Mouse (Mus musculus) CH12.LX (cell line): Measurements from ENCODE around the gene Lime1. TPM values are rescaled to one million over a fixed set of nuclear protein-coding genes. Genes with fewer than 3 reads are reported as not detected.
A peak's percentile ranks its signal among the peaks of the same experiment; 100 is the strongest.

ENCODE experiments used
- DNase-seq: peaks from one replicate; pipeline ENCODE4 v3.0.0-alpha.2; 2013; ENCODE audit errors: extremely low read depth
- H3K27ac ChIP-seq: 2 replicates; pipeline ENCODE4 v1.5.1; 2012; ENCODE audit warnings: low read depth, mild to moderate bottlenecking, control low read depth, moderate library complexity; ENCODE audit not compliant: insufficient read depth
- H3K27me3 ChIP-seq: replicated peaks from 2 replicates; pipeline ENCODE3; 2012; ENCODE audit warnings: inconsistent platforms
- H3K36me3 ChIP-seq, 2 experiments: replicated peaks in 1 of 2; 2 replicates each; pipeline versions ENCODE3 to v1.6.1; 2012; ENCODE audit warnings: inconsistent platforms in 1 of 2, low read length in 1 of 2, mild to moderate bottlenecking in 1 of 2, mixed read lengths in 1 of 2, moderate library complexity in 1 of 2; ENCODE audit not compliant: control insufficient read depth in 1 of 2, insufficient read depth in 1 of 2
- H3K4me1 ChIP-seq, 2 experiments: 2 replicates each; pipeline ENCODE4 v1.6.1; 2012; ENCODE audit warnings: inconsistent platforms in 1 of 2, moderate library complexity in 1 of 2; ENCODE audit not compliant: insufficient read depth in 2 of 2, control insufficient read depth in 1 of 2
- H3K4me2 ChIP-seq: 2 replicates; pipeline ENCODE4 v1.6.1; 2012; ENCODE audit warnings: low read depth, mild to moderate bottlenecking, control low read depth; ENCODE audit not compliant: poor library complexity, insufficient read depth, severe bottlenecking
- H3K4me3 ChIP-seq, 3 experiments: fragments of 150-350 bp in 1 of 3; sonication (generic) in 1 of 3; replicated peaks in 1 of 3; 2 replicates each; pipeline versions ENCODE3 to v1.5.1; 2011 to 2012; ENCODE audit warnings: low read depth in 2 of 3, low read length in 2 of 3, mild to moderate bottlenecking in 2 of 3, moderate library complexity in 2 of 3, control low read depth in 1 of 3, improper control_type of control experiment in 1 of 3, inconsistent platforms in 1 of 3, mixed read lengths in 1 of 3; ENCODE audit not compliant: poor library complexity in 1 of 3
- H3K79me2 ChIP-seq: replicated peaks from 2 replicates; pipeline ENCODE4 v1.6.1; 2012; ENCODE audit warnings: mild to moderate bottlenecking, moderate library complexity; ENCODE audit not compliant: control insufficient read depth, poor library complexity, insufficient read depth, severe bottlenecking; ENCODE audit errors: extremely low read depth
- H3K9ac ChIP-seq: 2 replicates; pipeline ENCODE4 v1.6.1; 2012; ENCODE audit warnings: low read depth, mild to moderate bottlenecking, control low read depth, moderate library complexity; ENCODE audit not compliant: insufficient read depth
- H3K9me3 ChIP-seq: replicated peaks from 2 replicates; pipeline ENCODE3; 2012; ENCODE audit warnings: low read length, inconsistent platforms, mixed read lengths
- BHLHE40 ChIP-seq: IDR thresholded peaks from 2 replicates; pipeline ENCODE4 v1.6.1; 2011; ENCODE audit warnings: mild to moderate bottlenecking, low read depth, low read length, improper control_type of control experiment
- CHD1 ChIP-seq: IDR thresholded peaks from 2 replicates; pipeline ENCODE4 v1.6.1; 2012; ENCODE audit warnings: low read depth, low read length, improper control_type of control experiment, inconsistent platforms
- ELF1 ChIP-seq: IDR thresholded peaks from 2 replicates; pipeline ENCODE4 v1.6.1; 2014; ENCODE audit warnings: low read depth, mild to moderate bottlenecking, inconsistent platforms, low read length, improper control_type of control experiment
- ETS1 ChIP-seq: conservative IDR thresholded peaks from 2 replicates; pipeline ENCODE4 v1.6.1; 2012; ENCODE audit warnings: low read depth, mild to moderate bottlenecking, inconsistent platforms, low read length, improper control_type of control experiment, moderate library complexity
- HCFC1 ChIP-seq: IDR thresholded peaks from 2 replicates; pipeline ENCODE4 v1.6.1; 2012; ENCODE audit warnings: low read depth, mild to moderate bottlenecking, inconsistent platforms, low read length, improper control_type of control experiment
- IRF4 ChIP-seq: IDR thresholded peaks from 2 replicates; pipeline ENCODE4 v1.6.1; 2014; ENCODE audit warnings: low read depth, mild to moderate bottlenecking, inconsistent platforms, low read length, improper control_type of control experiment
- JUN ChIP-seq: IDR thresholded peaks from 2 replicates; pipeline ENCODE4 v1.6.1; 2011; ENCODE audit warnings: low read depth, mild to moderate bottlenecking, low read length, improper control_type of control experiment, moderate library complexity; ENCODE audit not compliant: insufficient read depth
- KAT2A ChIP-seq: IDR thresholded peaks from 2 replicates; pipeline ENCODE4 v1.6.1; 2012; ENCODE audit warnings: low read length, improper control_type of control experiment, inconsistent platforms; ENCODE audit not compliant: insufficient replicate concordance
- MAFK ChIP-seq: IDR thresholded peaks from 2 replicates; pipeline ENCODE4 v1.6.1; 2011; ENCODE audit warnings: low read length, improper control_type of control experiment; ENCODE audit not compliant: insufficient replicate concordance
- MAX ChIP-seq: IDR thresholded peaks from 2 replicates; pipeline ENCODE4 v1.6.1; 2011; ENCODE audit warnings: low read length, improper control_type of control experiment
- MEF2A ChIP-seq: IDR thresholded peaks from 2 replicates; pipeline ENCODE4 v1.6.1; 2014; ENCODE audit warnings: low read depth, mild to moderate bottlenecking, inconsistent platforms, low read length, improper control_type of control experiment, borderline replicate concordance
- MXI1 ChIP-seq: IDR thresholded peaks from 2 replicates; pipeline ENCODE4 v1.6.1; 2011; ENCODE audit warnings: mild to moderate bottlenecking, low read depth, low read length, improper control_type of control experiment
- MYC ChIP-seq: IDR thresholded peaks from 2 replicates; pipeline ENCODE4 v1.6.1; 2011; ENCODE audit warnings: low read depth, mild to moderate bottlenecking, improper control_type of control experiment, low read length
- NELFE ChIP-seq: IDR thresholded peaks from 2 replicates; pipeline ENCODE4 v1.6.1; 2011; ENCODE audit warnings: low read depth, low read length, improper control_type of control experiment
- NRF1 ChIP-seq: IDR thresholded peaks from 2 replicates; pipeline ENCODE4 v1.6.1; 2014; ENCODE audit warnings: low read depth, mild to moderate bottlenecking, inconsistent platforms, low read length, improper control_type of control experiment, moderate library complexity
- POLR2A ChIP-seq: IDR thresholded peaks from 2 replicates; pipeline ENCODE4 v1.6.1; 2011; ENCODE audit warnings: low read depth, mild to moderate bottlenecking, improper control_type of control experiment, low read length
- RAD21 ChIP-seq: IDR thresholded peaks from 2 replicates; pipeline ENCODE4 v1.6.1; 2011; ENCODE audit warnings: low read depth, mild to moderate bottlenecking, low read length, improper control_type of control experiment, moderate library complexity
- RCOR1 ChIP-seq: conservative IDR thresholded peaks from 2 replicates; pipeline ENCODE4 v1.6.1; 2012; ENCODE audit warnings: low read depth, mild to moderate bottlenecking, inconsistent platforms, low read length, improper control_type of control experiment
- SIN3A ChIP-seq: IDR thresholded peaks from 2 replicates; pipeline ENCODE4 v1.6.1; 2012; ENCODE audit warnings: low read length, improper control_type of control experiment, inconsistent platforms
- SMC3 ChIP-seq: IDR thresholded peaks from 2 replicates; pipeline ENCODE4 v1.6.1; 2011; ENCODE audit warnings: low read depth, low read length, improper control_type of control experiment
- TBP ChIP-seq: conservative IDR thresholded peaks from 2 replicates; pipeline ENCODE4 v1.6.1; 2011; ENCODE audit warnings: low read depth, low read length, improper control_type of control experiment
- TCF12 ChIP-seq: IDR thresholded peaks from 2 replicates; pipeline ENCODE4 v1.6.1; 2014; ENCODE audit warnings: low read depth, mild to moderate bottlenecking, inconsistent platforms, low read length, improper control_type of control experiment
- UBTF ChIP-seq: IDR thresholded peaks from 2 replicates; pipeline ENCODE4 v1.6.1; 2012; ENCODE audit warnings: low read depth, mild to moderate bottlenecking, inconsistent platforms, low read length, improper control_type of control experiment, moderate library complexity
- USF1 ChIP-seq: IDR thresholded peaks from 2 replicates; pipeline ENCODE4 v1.6.1; 2014; ENCODE audit warnings: low read depth, mild to moderate bottlenecking, inconsistent platforms, low read length, improper control_type of control experiment
- ZMIZ1 ChIP-seq: IDR thresholded peaks from 2 replicates; pipeline ENCODE4 v1.6.1; 2012; ENCODE audit warnings: low read depth, mild to moderate bottlenecking, inconsistent platforms, low read length, improper control_type of control experiment
- dilution Hi-C: fragments of 300-500 bp; cut with MboI; formaldehyde crosslinking; loops from 2 replicates; pipeline ENCODE4 v1.14.3; 2020; ENCODE audit warnings: low sequenced_read_pairs; ENCODE audit not compliant: extremely low pct_unique_long_range_greater_than_20kb, extremely low pct_ligation_motif_present
- in situ Hi-C: fragments of 300-500 bp; cut with MboI; formaldehyde crosslinking; loops from 3 replicates; pipeline ENCODE4 v1.14.3; 2019; ENCODE audit warnings: low sequenced_read_pairs, low pct_ligation_motif_present, low pct_unique_long_range_greater_than_20kb, mixed read lengths
- polyA plus RNA-seq: library from polyadenylated mRNA; unstranded; fragments of >175 nt; gene quantifications from 2 replicates; pipeline ENCODE4 v1.2.1, GENCODE M21; 2012; ENCODE audit warnings: low read depth; ENCODE audit not compliant: insufficient read length
- total RNA-seq, 2 experiments: library from RNA; depleted of rRNA; stranded (reverse); fragments of 300-350 nt in 1 of 2; fragments of >200 nt in 1 of 2; gene quantifications; 2 replicates each; pipeline ENCODE4 v1.2.3; 2012 to 2014

The Lime1 gene
- total and polyA plus RNA-seq, 3 experiments: 59.7 to 70.7 (median 61.5) TPM

DNA sequence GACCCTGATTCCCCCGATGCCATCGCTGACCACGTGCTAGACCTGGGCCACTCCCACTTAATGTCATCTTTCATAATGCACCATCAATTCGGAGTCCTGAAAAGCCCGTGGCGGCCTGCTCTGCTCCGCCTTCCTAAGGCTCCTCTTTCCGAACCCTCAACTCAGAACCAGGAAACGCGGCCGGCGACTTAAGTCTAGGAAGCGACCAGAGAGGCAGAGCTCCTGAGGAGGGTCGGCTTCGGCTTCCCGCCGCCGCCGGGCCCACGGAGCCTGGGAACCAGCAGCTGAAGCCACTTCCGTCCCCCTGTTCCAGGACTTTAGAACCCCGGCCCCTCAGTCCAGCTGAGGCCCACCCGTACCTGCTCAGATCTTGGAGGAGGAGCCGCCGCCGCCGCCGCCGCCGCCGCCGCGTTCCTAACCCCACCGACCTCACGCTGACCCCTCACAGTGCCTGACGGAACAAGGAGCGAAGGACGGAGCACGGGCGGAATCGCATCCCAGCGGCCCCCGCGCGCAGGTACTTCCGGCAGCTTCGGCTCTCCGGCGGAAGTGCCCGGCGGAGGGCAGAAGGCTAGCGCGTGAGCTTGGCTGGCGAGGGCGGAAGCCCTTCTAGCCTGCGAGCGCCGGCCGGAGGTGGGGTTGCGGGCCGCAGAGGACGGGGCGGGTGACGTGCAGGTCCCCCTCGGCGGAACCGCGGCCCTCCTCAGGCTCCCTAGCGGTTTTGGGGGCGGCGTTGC is 14.8 kb upstream of the Lime1 start, which contains the start of the genes Zgpat and Arfrp1:
TSS of gene Zgpat (plus strand) at position 69 of the 737 bp plus-strand sequence.
TSS of gene Arfrp1 (minus strand) at position 545 of the 737 bp plus-strand sequence.
- Histone ChIP-seq H3K4me1 (peaks cover 5 to 33% of the 10 kb centered on the region in 2 experiments), H3K9me3 (peaks cover 4% of the 10 kb centered on the region), H3K27ac (peak within 1 kb of the TSS; percentile 73), H3K4me3 (peak within 1 kb of the TSS; percentile 68 to 89 (median 86)), H3K27me3 (no peaks in the 10 kb centered on the region), H3K4me2 (peak within 1 kb of the TSS; percentile 95), H3K36me3 (peaks cover 31 to 56% of the 10 kb centered on the region in 2 experiments), H3K9ac (peak within 1 kb of the TSS; percentile 81), H3K79me2 (peaks cover 57% of the 10 kb centered on the region)
- peak; percentile 82 for DNase-seq
- TF ChIP-seq ETS1: no peak; the same call in 1 of the 2 replicates
- peak; percentile 79 for TF ChIP-seq UBTF
- no peak for TF ChIP-seq JUN
- TF ChIP-seq RCOR1: no peak
- peak; percentile 87 for TF ChIP-seq TCF12
- no peak for TF ChIP-seq MAFK
- peak; percentile 99 for TF ChIP-seq MXI1
- TF ChIP-seq ZMIZ1: peak; percentile 51; the same call in 1 of the 2 replicates
- TF ChIP-seq KAT2A: peak; percentile 83; the same call in 1 of the 2 replicates
- TF ChIP-seq MAX: peak; percentile 94
- TF ChIP-seq BHLHE40: peak; percentile 63
- TF ChIP-seq RAD21: no peak
- peak; percentile 43 for TF ChIP-seq USF1
- peak; percentile 51; the same call in 1 of the 2 replicates for TF ChIP-seq MEF2A
- TF ChIP-seq MYC: peak; percentile 91
- TF ChIP-seq CHD1: no peak
- 0 out of 2 replicates have a peak, but pooled peaks have one; percentile 21 for TF ChIP-seq TBP
- peak; percentile 89 for TF ChIP-seq HCFC1
- TF ChIP-seq SMC3: no peak
- TF ChIP-seq NRF1: peak; percentile 48; the same call in 1 of the 2 replicates
- TF ChIP-seq IRF4: no peak
- TF ChIP-seq SIN3A: peak; percentile 88
- peak; percentile 86 for TF ChIP-seq POLR2A
- TF ChIP-seq ELF1: peak; percentile 93
- TF ChIP-seq NELFE: peak; percentile 75
- in situ Hi-C loops: loop anchor here (10.0 to 25.0 kb wide), 2 partner anchors 180 to 653 kb away; partner anchors contain the start of genes Dido1, Gid8 and Ppdpf
- dilution Hi-C loops: no loop called here
